Mouse (Mus musculus) lung, adult 2 months (tissue): ENCODE results near the gene Hsd11b1. TPM values are rescaled to one million over a fixed set of nuclear protein-coding genes. Genes with fewer than 3 reads are reported as not detected.
"Not testable (repeated sequence)": the region's sequence is repeated elsewhere in the genome, so short reads cannot be mapped to it uniquely, and the experiment has no call there.

Experiments
- DNase-seq: peaks from one replicate; pipeline ENCODE4 v3.0.0; 2022
- H3K4me1 ChIP-seq: fragments of 200-500 bp; 2 replicates; pipeline ENCODE4 v1.6.1; 2011; ENCODE audit warnings: low read length; ENCODE audit not compliant: control insufficient read depth, insufficient read depth
- H3K4me3 ChIP-seq: fragments of 200-500 bp; replicated peaks from 2 replicates; pipeline ENCODE3; 2011; ENCODE audit warnings: low read depth, mild to moderate bottlenecking, control low read depth, low read length; ENCODE audit errors: extremely low read depth
- CTCF ChIP-seq: fragments of 200-500 bp; IDR thresholded peaks from 2 replicates; pipeline ENCODE4 v1.5.1; 2011; ENCODE audit warnings: mild to moderate bottlenecking, low read length, control low read depth; ENCODE audit not compliant: insufficient read depth
- POLR2A ChIP-seq: fragments of 200-500 bp; IDR thresholded peaks from 2 replicates; pipeline ENCODE4 v1.6.1; 2011; ENCODE audit warnings: low read depth, mild to moderate bottlenecking, control low read depth, low read length, borderline replicate concordance; ENCODE audit errors: extremely low read depth
- WGBS: fragments of 180-500 bp; shearing (Covaris S2); methylation state at CpG from one replicate; pipeline ENCODE4 v1.1.7; 2018; 5-methylcytosine and 5-hydroxymethylcytosine counted together
- polyA plus RNA-seq: library from polyadenylated mRNA; depleted of rRNA; stranded (reverse); fragments of >200 nt; gene quantifications from 2 replicates; pipeline ENCODE4 v1.2.3, GENCODE M21; 2012

The Hsd11b1 gene
- polyA plus RNA-seq, 1 experiment, result 245 TPM

GRCm38 (mm10) chr1:193299995-193300394 is 36.1 kb upstream of the Hsd11b1 start:
- 68% methylated on average over 1 of the region's 1 CpGs for WGBS
- H3K4me3 ChIP-seq, result no peak overlapping the region
- H3K4me1 ChIP-seq, result no peaks in the 10 kb centered on the region; the same call in 1 of the 2 replicates
- DNase-seq, result no peak
- TF ChIP-seq CTCF, result no peak
- TF ChIP-seq POLR2A, result no peak

DNA sequence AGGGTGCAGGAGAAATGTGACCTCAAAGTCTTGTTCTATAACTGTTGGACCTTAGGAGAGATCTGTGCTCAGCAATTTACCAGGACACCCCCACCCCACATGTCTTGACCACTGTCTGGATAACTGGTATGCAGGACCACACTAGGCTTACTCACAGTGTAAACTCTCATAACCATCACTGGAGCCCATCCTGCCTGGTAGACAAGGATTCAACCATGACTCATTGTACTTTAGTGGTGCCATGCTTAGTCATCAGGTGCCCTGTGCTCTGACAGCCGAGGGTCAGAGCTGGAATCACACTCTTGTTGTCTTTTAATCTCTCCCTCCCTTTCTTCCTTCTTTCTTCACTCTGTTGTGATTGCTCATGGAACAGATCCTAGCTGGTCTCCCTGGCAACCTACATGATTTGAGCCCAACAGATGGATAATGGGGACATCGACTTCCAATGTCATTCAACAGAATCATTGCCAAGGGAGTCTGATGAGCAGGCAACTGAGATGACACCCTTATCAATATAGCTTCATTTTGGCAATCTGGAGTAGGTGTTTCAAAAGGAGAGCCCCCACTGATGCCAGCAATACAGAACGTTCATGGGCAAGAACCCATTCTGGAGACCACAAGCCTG is 34.4 kb upstream of the Hsd11b1 start:
- Histone ChIP-seq H3K4me3 (no peak overlapping the region), H3K4me1 (no peaks in the 10 kb centered on the region; the same call in 1 of the 2 replicates)
- no peak for TF ChIP-seq CTCF
- TF ChIP-seq POLR2A, result no peak
- no peak for DNase-seq
- WGBS, result 66% methylated on average over 3 of the region's 3 CpGs

DNA sequence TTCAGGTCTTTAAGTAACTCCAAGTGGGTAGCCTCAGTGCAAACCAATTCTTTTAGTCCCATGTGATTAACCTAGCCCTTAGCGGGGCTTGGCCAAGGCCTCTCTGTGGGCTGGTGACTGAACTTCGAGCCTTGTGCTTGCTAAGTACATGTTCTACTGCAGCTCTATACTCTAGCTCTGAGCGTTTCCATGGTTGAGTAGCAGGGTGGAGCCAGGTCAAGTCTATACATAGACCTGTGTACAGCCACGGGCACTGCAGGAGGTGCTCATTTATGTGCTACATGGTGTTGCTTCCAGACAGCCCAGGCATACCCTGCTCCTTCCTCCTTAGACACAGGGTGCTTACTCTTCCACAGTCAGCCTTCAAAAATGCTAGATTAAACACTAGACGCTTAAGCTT is 32.0 kb upstream of the Hsd11b1 start:
- 73% methylated on average over 5 of the region's 5 CpGs for WGBS

DNA sequence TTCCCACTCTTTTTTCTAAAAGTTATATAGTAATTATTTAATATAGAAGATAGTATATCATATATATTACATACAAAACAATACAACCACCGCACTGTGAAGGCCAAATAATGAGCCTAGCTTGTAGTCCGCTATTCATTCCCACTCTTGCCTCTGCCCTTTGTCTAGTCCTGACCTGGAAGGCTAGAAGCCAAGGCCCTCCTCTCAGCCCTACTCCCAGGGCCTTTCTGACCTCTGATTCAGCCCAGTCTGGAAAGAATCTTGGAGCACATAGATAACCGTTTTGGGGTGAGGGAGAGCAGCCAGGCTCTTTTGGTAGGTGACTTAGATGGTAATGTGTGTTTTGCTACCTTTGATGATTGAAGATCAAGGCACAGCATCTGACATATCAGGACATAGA is 30.1 kb upstream of the Hsd11b1 start:
- no peaks in the 10 kb centered on the region for H3K4me1 ChIP-seq
- WGBS, result 68% methylated on average over 3 of the region's 3 CpGs
- H3K4me3 ChIP-seq, result no peak overlapping the region
- no peak for DNase-seq
- TF ChIP-seq POLR2A (no peak), CTCF (no peak)

More for the DNA sequence above, 32.0 kb upstream of the Hsd11b1 start:
- no peaks in the 10 kb centered on the region for H3K4me1 ChIP-seq
- TF ChIP-seq CTCF (no peak), POLR2A (no peak)
- H3K4me3 ChIP-seq, result no peak overlapping the region
- DNase-seq, result no peak

- TF ChIP-seq POLR2A (no peak), CTCF (no peak)
- no peak for DNase-seq
- H3K4me3 ChIP-seq, result no peak overlapping the region
- no peaks in the 10 kb centered on the region for H3K4me1 ChIP-seq
- WGBS, result 58% methylated on average over 2 of the region's 2 CpGs
Measured at GRCm38 (mm10) chr1:193293039-193293438, 29.2 kb upstream of the Hsd11b1 start.

DNA sequence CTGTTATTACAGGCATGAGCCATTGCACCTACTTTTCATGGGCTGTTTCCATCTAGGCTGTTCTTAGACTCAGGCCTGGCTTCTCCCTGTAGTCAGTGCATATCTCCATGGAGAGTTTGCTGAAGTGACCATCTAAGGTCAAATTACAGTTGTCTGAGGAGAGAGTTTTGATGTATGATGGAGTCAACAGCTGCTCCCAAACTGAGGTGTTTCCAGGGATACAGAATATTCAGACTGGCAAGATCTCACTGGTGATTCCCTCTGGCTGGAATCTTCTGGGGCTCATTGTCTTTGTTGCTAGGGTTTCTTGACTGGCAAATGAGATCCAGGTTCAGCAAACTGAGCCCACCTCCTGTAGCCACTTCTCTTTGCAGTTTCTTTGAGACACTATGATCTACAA is 26.8 kb upstream of the Hsd11b1 start:
- Histone ChIP-seq H3K4me3 (no peak overlapping the region), H3K4me1 (no peaks in the 10 kb centered on the region)
- DNase-seq, result no peak
- TF ChIP-seq POLR2A (no peak), CTCF (no peak)

DNA sequence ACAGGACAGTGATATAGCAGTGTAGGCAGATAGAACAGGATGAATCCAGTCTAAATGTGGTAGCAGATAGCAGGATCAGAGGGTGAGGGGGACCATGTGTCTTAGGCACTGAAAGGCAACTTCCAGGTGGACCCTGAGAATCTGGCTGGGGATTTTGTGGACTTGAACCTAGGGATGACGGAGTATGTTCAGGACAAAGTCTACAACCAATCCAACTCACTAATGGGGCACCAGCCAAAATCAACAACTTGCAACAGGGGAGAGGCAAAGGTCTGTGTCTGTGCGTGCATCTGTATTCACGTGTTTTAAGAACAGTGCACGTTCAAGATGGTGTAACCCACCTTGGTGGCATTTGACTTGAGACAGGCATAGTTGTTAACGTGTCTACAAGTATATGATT is 26.0 kb upstream of the Hsd11b1 start:
- TF ChIP-seq POLR2A, result no peak
- TF ChIP-seq CTCF, result no peak
- 89% methylated on average over 5 of the region's 5 CpGs for WGBS
- H3K4me3 ChIP-seq, result no peak overlapping the region
- no peaks in the 10 kb centered on the region for H3K4me1 ChIP-seq
- DNase-seq, result no peak

DNA sequence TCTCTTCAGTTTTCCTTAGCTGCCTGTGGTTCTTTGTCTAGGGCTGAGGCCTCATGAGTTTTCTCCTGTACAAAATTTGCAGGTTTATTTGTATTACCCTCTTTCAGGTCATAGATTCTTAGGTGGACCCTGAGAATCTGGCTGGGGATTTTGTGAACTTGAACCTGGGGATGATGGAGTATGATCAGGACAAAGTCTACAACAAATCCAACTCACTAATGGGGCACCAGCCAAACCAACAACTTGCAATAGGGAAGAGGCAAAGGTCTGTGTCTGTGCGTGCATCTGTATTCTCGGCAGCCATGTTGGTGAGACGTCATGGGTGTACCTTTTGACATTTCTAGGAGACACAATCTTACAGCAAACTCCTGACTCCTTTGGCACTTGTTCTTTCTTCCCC is 25.2 kb upstream of the Hsd11b1 start:
- Histone ChIP-seq H3K4me1 (no peaks in the 10 kb centered on the region), H3K4me3 (no peak overlapping the region)
- TF ChIP-seq POLR2A (no peak), CTCF (no peak)
- 90% methylated on average over 3 of the region's 3 CpGs for WGBS
- no peak for DNase-seq

GRCm38 (mm10) chr1:193287578-193287977 is 23.7 kb upstream of the Hsd11b1 start:
- no peak for DNase-seq
- no peaks in the 10 kb centered on the region for H3K4me1 ChIP-seq
- 74% methylated on average over 2 of the region's 2 CpGs for WGBS
- TF ChIP-seq CTCF (no peak), POLR2A (no peak)
- no peak overlapping the region for H3K4me3 ChIP-seq

- not testable (repeated sequence) for H3K4me1 ChIP-seq, H3K4me3 ChIP-seq, DNase-seq
- 61% methylated on average over 3 of the region's 3 CpGs for WGBS
Measured at GRCm38 (mm10) chr1:193285766-193286325, 22.0 kb upstream of the Hsd11b1 start.

DNA sequence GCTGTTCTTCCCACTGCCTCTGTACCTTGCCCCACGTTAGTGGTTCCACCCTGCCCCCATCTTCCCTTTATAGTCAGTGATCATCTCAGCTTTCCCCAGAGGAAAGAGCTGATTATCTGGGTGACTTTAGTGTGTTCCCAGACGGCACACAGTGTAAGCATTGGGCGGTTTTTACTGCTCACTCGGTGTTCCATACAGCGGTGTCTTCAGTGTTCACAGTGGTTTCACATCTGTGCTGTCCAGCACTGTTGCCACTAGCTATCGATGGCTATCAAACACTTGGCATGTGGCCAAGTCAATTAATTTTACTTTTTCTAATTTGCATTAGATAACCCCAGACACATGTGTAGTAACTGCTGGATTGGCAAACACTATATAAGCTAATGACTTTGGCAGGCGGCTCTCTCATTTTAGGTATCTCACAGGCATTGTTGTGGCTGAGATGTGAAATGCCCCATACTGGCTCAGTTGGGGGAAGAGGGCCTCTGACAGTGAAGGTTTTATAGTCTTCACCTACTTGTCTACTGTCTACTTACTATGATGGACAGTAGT is 20.4 kb upstream of the Hsd11b1 start:
- TF ChIP-seq POLR2A (no peak), CTCF (no peak)
- no peaks in the 10 kb centered on the region for H3K4me1 ChIP-seq
- no peak for DNase-seq
- 78% methylated on average over 7 of the region's 7 CpGs for WGBS
- no peak overlapping the region for H3K4me3 ChIP-seq
